Mouse (Mus musculus) ES-Bruce4 (cell line): ENCODE results near the gene Ifi27l2b. TPM values are rescaled to one million over a fixed set of nuclear protein-coding genes. Genes with fewer than 3 reads are reported as not detected.

Experiments
- H3K27ac ChIP-seq: 2 replicates; pipeline ENCODE4 v1.5.1; 2012; ENCODE audit warnings: low read length, inconsistent platforms; ENCODE audit not compliant: insufficient read depth
- H3K27me3 ChIP-seq: 2 replicates; pipeline ENCODE4 v1.6.1; 2012; ENCODE audit warnings: mild to moderate bottlenecking, low read length, inconsistent platforms; ENCODE audit not compliant: control insufficient read depth, poor library complexity, insufficient read depth, severe bottlenecking
- H3K36me3 ChIP-seq: 2 replicates; pipeline ENCODE4 v1.6.1; 2012; ENCODE audit warnings: inconsistent platforms, mild to moderate bottlenecking, low read length, moderate library complexity; ENCODE audit not compliant: control insufficient read depth, poor library complexity, insufficient read depth, severe bottlenecking
- H3K4me1 ChIP-seq: one replicate; pipeline ENCODE4 v1.8.1; 2011; ENCODE audit warnings: low read length; ENCODE audit not compliant: control insufficient read depth, insufficient read depth
- H3K4me3 ChIP-seq: 2 replicates; pipeline ENCODE4 v1.5.1; 2011; ENCODE audit warnings: low read depth, mild to moderate bottlenecking, low read length
- H3K9ac ChIP-seq: 2 replicates; pipeline ENCODE4 v1.6.1; 2012; ENCODE audit warnings: low read depth, mild to moderate bottlenecking, inconsistent platforms; ENCODE audit not compliant: poor library complexity, severe bottlenecking
- H3K9me3 ChIP-seq: replicated peaks from 2 replicates; pipeline ENCODE4 v1.6.1; 2012; ENCODE audit warnings: mild to moderate bottlenecking, low read length, inconsistent platforms; ENCODE audit not compliant: control insufficient read depth, poor library complexity, insufficient read depth, severe bottlenecking
- CTCF ChIP-seq: IDR thresholded peaks from one replicate; pipeline ENCODE4 v1.8.1; 2011; ENCODE audit warnings: low read depth, low read length
- EP300 ChIP-seq: IDR thresholded peaks from 2 replicates; pipeline ENCODE4 v1.6.1; 2011; ENCODE audit warnings: low read depth, low read length; ENCODE audit not compliant: insufficient read depth
- POLR2A ChIP-seq: IDR thresholded peaks from one replicate; pipeline ENCODE4 v1.8.1; 2011; ENCODE audit warnings: low read length; ENCODE audit not compliant: insufficient read depth
- polyA plus RNA-seq: library from polyadenylated mRNA; stranded (reverse); fragments of >200 nt; gene quantifications from 2 replicates; pipeline ENCODE4 v1.2.4, GENCODE M21; 2011; ENCODE audit warnings: low read depth; ENCODE audit not compliant: missing spikeins, insufficient read depth, insufficient read length

The Ifi27l2b gene
- polyA plus RNA-seq, 1 experiment = not detected

DNA sequence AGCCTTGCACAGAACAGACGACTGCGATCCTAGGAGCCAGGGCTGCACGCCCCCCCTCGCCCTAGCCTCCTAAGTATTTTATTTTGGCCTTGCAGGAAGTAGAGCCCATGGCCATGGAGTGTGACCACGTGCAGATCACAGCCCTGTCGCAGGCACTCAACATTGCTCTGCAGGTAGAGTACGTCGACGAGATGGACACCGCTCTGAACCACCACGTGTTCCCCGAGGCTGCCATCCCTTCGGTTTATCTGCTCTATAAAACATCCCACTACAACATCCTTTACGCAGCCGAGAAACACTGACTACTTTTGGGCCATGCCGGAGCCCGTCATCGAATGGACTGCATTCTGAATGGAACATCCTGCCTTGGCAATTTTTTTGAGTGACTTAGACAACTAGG, 52.9 kb downstream of the Ifi27l2b start:
- peaks cover 2% of the 10 kb centered on the region for H3K4me1 ChIP-seq
- no peak overlapping the region for H3K9ac ChIP-seq
- no peak overlapping the region for H3K4me3 ChIP-seq
- H3K27ac ChIP-seq = no peak overlapping the region
- H3K36me3 ChIP-seq = peaks cover 14% of the 10 kb centered on the region
- H3K27me3 ChIP-seq = no peaks in the 10 kb centered on the region
- no peaks in the 10 kb centered on the region for H3K9me3 ChIP-seq
- no peak for TF ChIP-seq POLR2A
- TF ChIP-seq CTCF = no peak
- no peak for TF ChIP-seq EP300

Other genes starting within 250 kb of the Ifi27l2b start
- not detected in 2 replicates for gene Prima1, start 215.1 kb downstream of the Ifi27l2b start, polyA plus RNA-seq
- not detected in 2 replicates for gene Fam181a, start 146.2 kb downstream of the Ifi27l2b start, polyA plus RNA-seq
- gene Asb2, start 101.2 kb downstream of the Ifi27l2b start, polyA plus RNA-seq = not detected in 2 replicates
- gene Otub2, start 68.5 kb downstream of the Ifi27l2b start, polyA plus RNA-seq = 5.5 and 6.3 TPM in 2 replicates
- gene 9330161L09Rik, start 49.4 kb downstream of the Ifi27l2b start, polyA plus RNA-seq = 0.67 and 1.8 TPM in 2 replicates
- 83.6 and 86.5 TPM in 2 replicates for gene Ddx24, start 31.4 kb downstream of the Ifi27l2b start, polyA plus RNA-seq
- gene Ifi27, start 23.0 kb downstream of the Ifi27l2b start, polyA plus RNA-seq = 2.1 and 3.1 TPM in 2 replicates
- gene Ifi27l2a, start 13.5 kb downstream of the Ifi27l2b start, polyA plus RNA-seq = 5.0 and 9.6 TPM in 2 replicates
- gene Ppp4r4, start 75.1 kb upstream of the Ifi27l2b start, polyA plus RNA-seq = 20.8 and 25.7 TPM in 2 replicates
- gene Serpina10, start 174.2 kb upstream of the Ifi27l2b start, polyA plus RNA-seq = not detected in 2 replicates
- gene Serpina6, start 200.0 kb upstream of the Ifi27l2b start, polyA plus RNA-seq = not detected in 2 replicates
- not detected in 2 replicates for gene Serpina16, start 218.9 kb upstream of the Ifi27l2b start, polyA plus RNA-seq
- gene Serpina1f, start 238.3 kb upstream of the Ifi27l2b start, polyA plus RNA-seq = not detected in 2 replicates